Mouse (Mus musculus) testis, adult 10 weeks (tissue): ENCODE data around the gene Dnaja4. TPM values are rescaled to one million over a fixed set of nuclear protein-coding genes. Genes with fewer than 3 reads are reported as not detected.

Source experiments
- polyA plus RNA-seq: library from polyadenylated mRNA; stranded (reverse); fragments of 350-450 nt; fragmentation: Illumina TruSeq; extraction: RNeasy Lipid Tissue Mini Kit (QIAGEN cat#74804); gene quantifications from one replicate; pipeline ENCODE4 v1.2.3, GENCODE M21; 2014; ENCODE audit warnings: low read depth, low replicate concordance

Gene Dnaja4
- 340 TPM for polyA plus RNA-seq

GRCm38 (mm10) chr9:54698318-54699086 lies at the start of gene Dnaja4:
Gene Dnaja4, plus strand, starts transcription at chr9:54698873.

GRCm38 (mm10) chr9:54661605-54662377 lies 36.9 kb upstream of the Dnaja4 start, which contains the start of gene Acsbg1:
Gene Acsbg1, minus strand, starts transcription at chr9:54661870.

GRCm38 (mm10) chr9:54733921-54734638 lies 35.4 kb downstream of the Dnaja4 start, which contains the start of gene Wdr61:
Gene Wdr61, minus strand, starts transcription at chr9:54734519.

GRCm38 (mm10) chr9:54764561-54765217 lies 66.0 kb downstream of the Dnaja4 start, which contains the start of gene Crabp1:
Gene Crabp1, plus strand, starts transcription at chr9:54764748.

Other genes starting within 250 kb of the Dnaja4 start
- gene Dmxl2, start 197.2 kb upstream of the Dnaja4 start, polyA plus RNA-seq: 38.2 TPM
- gene Sh2d7, start 159.9 kb upstream of the Dnaja4 start, polyA plus RNA-seq: 1.8 TPM
- 0.53 TPM for gene Cib2, start 138.7 kb upstream of the Dnaja4 start, polyA plus RNA-seq
- 37.0 TPM for gene Idh3a, start 112.5 kb upstream of the Dnaja4 start, polyA plus RNA-seq
- 15.5 TPM for gene Acsbg1, start 37.0 kb upstream of the Dnaja4 start, polyA plus RNA-seq
- gene Wdr61, start 35.6 kb downstream of the Dnaja4 start, polyA plus RNA-seq: 49.8 TPM
- 0.77 TPM for gene Crabp1, start 65.9 kb downstream of the Dnaja4 start, polyA plus RNA-seq
- 130 TPM for gene Ireb2, start 164.9 kb downstream of the Dnaja4 start, polyA plus RNA-seq
- gene Hykk, start 218.4 kb downstream of the Dnaja4 start, polyA plus RNA-seq: 1.6 TPM